Mouse (Mus musculus) hindbrain, embryonic 12.5 days (tissue): ENCODE data around the gene Gm3776. TPM values are rescaled to one million over a fixed set of nuclear protein-coding genes. Genes with fewer than 3 reads are reported as not detected.
"Not testable (repeated sequence)": the region's sequence is repeated elsewhere in the genome, so short reads cannot be mapped to it uniquely, and the experiment has no call there.

Source experiments
- ATAC-seq: fragments of 200-750 bp; cut with Nextera tagmentation; 2 replicates; pipeline ENCODE4 v1.8.0; 2017; ENCODE audit warnings: moderate TSS enrichment; ENCODE audit not compliant: low FRiP score
- H3K27ac ChIP-seq: fragments of 300-500 bp; sonication (generic); 2 replicates; pipeline ENCODE4 v1.5.1; 2016; ENCODE audit warnings: mild to moderate bottlenecking
- H3K27me3 ChIP-seq: fragments of 300-500 bp; sonication (generic); 2 replicates; pipeline ENCODE4 v1.6.1; 2016; ENCODE audit warnings: mild to moderate bottlenecking
- H3K36me3 ChIP-seq: fragments of 300-500 bp; sonication (generic); 2 replicates; pipeline ENCODE4 v1.6.1; 2016; ENCODE audit warnings: mild to moderate bottlenecking
- H3K4me1 ChIP-seq: fragments of 300-500 bp; sonication (generic); 2 replicates; pipeline ENCODE4 v1.6.1; 2016
- H3K4me2 ChIP-seq: fragments of 300-500 bp; sonication (generic); replicated peaks from 2 replicates; pipeline ENCODE4 v1.6.1; 2016; ENCODE audit warnings: mild to moderate bottlenecking
- H3K4me3 ChIP-seq: fragments of 300-500 bp; sonication (generic); 2 replicates; pipeline ENCODE4 v1.5.1; 2016; ENCODE audit warnings: mild to moderate bottlenecking
- H3K9ac ChIP-seq: fragments of 300-500 bp; sonication (generic); 2 replicates; pipeline ENCODE4 v1.6.1; 2016; ENCODE audit warnings: mild to moderate bottlenecking, moderate library complexity
- H3K9me3 ChIP-seq: fragments of 300-500 bp; sonication (generic); replicated peaks from 2 replicates; pipeline ENCODE4 v1.6.1; 2016; ENCODE audit warnings: mild to moderate bottlenecking
- WGBS: fragments of 180-500 bp; shearing (Covaris S2); methylation state at CpG from one replicate; pipeline ENCODE4 v1.1.7; 2016; 5-methylcytosine and 5-hydroxymethylcytosine counted together
- polyA plus RNA-seq: library from polyadenylated mRNA; unstranded; fragments of >200 nt; fragmentation: Nextera tagmentation; extraction: Ambion mirVana; gene quantifications from 2 replicates; pipeline ENCODE4 v1.2.1, GENCODE M21; 2016

The Gm3776 gene
- polyA plus RNA-seq, 1 experiment from 2014 or later = not detected

- H3K4me1 ChIP-seq = no peaks in the 10 kb centered on the region
- WGBS = 79% methylated on average over 1 of the region's 1 CpGs
- no peak overlapping the region for H3K9ac ChIP-seq
- H3K27me3 ChIP-seq = no peaks in the 10 kb centered on the region
- ATAC-seq = no peak
- H3K4me2 ChIP-seq = no peak overlapping the region
- no peaks in the 10 kb centered on the region for H3K36me3 ChIP-seq
- H3K9me3 ChIP-seq = no peaks in the 10 kb centered on the region
- H3K27ac ChIP-seq = no peak overlapping the region
- no peak overlapping the region for H3K4me3 ChIP-seq
Measured at GRCm38 (mm10) chr9:78298232-78298631, 41.3 kb downstream of the Gm3776 start.

GRCm38 (mm10) chr9:78299143-78299542, 42.2 kb downstream of the Gm3776 start:
- WGBS = 80% methylated on average over 1 of the region's 1 CpGs
- not testable (repeated sequence) for H3K9me3 ChIP-seq, ATAC-seq

GRCm38 (mm10) chr9:78308122-78308521, 51.2 kb downstream of the Gm3776 start:
- H3K4me3 ChIP-seq = not testable (repeated sequence)
- 89% methylated on average over 3 of the region's 3 CpGs for WGBS

More at GRCm38 (mm10) chr9:78299143-78299542, 42.2 kb downstream of the Gm3776 start:
- H3K27me3 ChIP-seq, H3K27ac ChIP-seq, H3K4me2 ChIP-seq, H3K4me3 ChIP-seq, H3K36me3 ChIP-seq, H3K9ac ChIP-seq, H3K4me1 ChIP-seq: not testable (repeated sequence)

GRCm38 (mm10) chr9:78314696-78315095, 57.8 kb downstream of the Gm3776 start, which contains the start of gene Omt2a:
TSS of gene Omt2a (minus strand) at chr9:78314796.
- no peaks in the 10 kb centered on the region for H3K36me3 ChIP-seq
- ATAC-seq = no peak
- no peak within 1 kb of the TSS for H3K4me2 ChIP-seq
- no peaks in the 10 kb centered on the region for H3K4me1 ChIP-seq
- H3K9ac ChIP-seq = no peak within 1 kb of the TSS
- H3K27me3 ChIP-seq = no peaks in the 10 kb centered on the region
- no peak within 1 kb of the TSS for H3K4me3 ChIP-seq
- H3K27ac ChIP-seq = no peak within 1 kb of the TSS
- H3K9me3 ChIP-seq = no peaks in the 10 kb centered on the region
- WGBS = 85% methylated on average over 2 of the region's 2 CpGs

More at GRCm38 (mm10) chr9:78308122-78308521, 51.2 kb downstream of the Gm3776 start:
- ATAC-seq, H3K27ac ChIP-seq, H3K4me2 ChIP-seq, H3K27me3 ChIP-seq, H3K36me3 ChIP-seq, H3K9ac ChIP-seq, H3K4me1 ChIP-seq, H3K9me3 ChIP-seq: not testable (repeated sequence)

Other genes with a start within 250 kb of the Gm3776 start
- not detected in 2 replicates for gene Gcm1, start 205.2 kb upstream of the Gm3776 start, polyA plus RNA-seq
- 42.0 and 43.1 TPM in 2 replicates for gene Fbxo9, start 148.1 kb upstream of the Gm3776 start, polyA plus RNA-seq
- 38.1 and 40.0 TPM in 2 replicates for gene Ick, start 147.9 kb upstream of the Gm3776 start, polyA plus RNA-seq
- 51.5 and 53.6 TPM in 2 replicates for gene Gsta4, start 74.4 kb upstream of the Gm3776 start, polyA plus RNA-seq
- gene Gsta1, start 26.5 kb upstream of the Gm3776 start, polyA plus RNA-seq = not detected in 2 replicates
- not detected in 2 replicates for gene Gm10639, start 32.8 kb downstream of the Gm3776 start, polyA plus RNA-seq
- gene Omt2a, start 57.7 kb downstream of the Gm3776 start, polyA plus RNA-seq = not detected in 2 replicates
- not detected in 2 replicates for gene Omt2b, start 70.5 kb downstream of the Gm3776 start, polyA plus RNA-seq
- not detected in 2 replicates for gene Gsta2, start 98.7 kb downstream of the Gm3776 start, polyA plus RNA-seq
- 0.68 and 1.2 TPM in 2 replicates for gene Dppa5a, start 111.0 kb downstream of the Gm3776 start, polyA plus RNA-seq
- gene Ooep, start 121.6 kb downstream of the Gm3776 start, polyA plus RNA-seq = 5.1 and 5.3 TPM in 2 replicates
- gene Ddx43, start 138.6 kb downstream of the Gm3776 start, polyA plus RNA-seq = 0.34 and 0.51 TPM in 2 replicates
- 0.76 and 0.90 TPM in 2 replicates for gene Cgas, start 186.1 kb downstream of the Gm3776 start, polyA plus RNA-seq
- gene Mto1, start 191.1 kb downstream of the Gm3776 start, polyA plus RNA-seq = 23.2 and 26.9 TPM in 2 replicates
- gene Gm17324, start 191.7 kb downstream of the Gm3776 start, polyA plus RNA-seq = 0.84 and 1.3 TPM in 2 replicates
- 3,262 and 3,359 TPM in 2 replicates for gene Eef1a1, start 232.0 kb downstream of the Gm3776 start, polyA plus RNA-seq